ENCODE assay signal across 8 mouse cellular contexts in the genomic region with DNA sequence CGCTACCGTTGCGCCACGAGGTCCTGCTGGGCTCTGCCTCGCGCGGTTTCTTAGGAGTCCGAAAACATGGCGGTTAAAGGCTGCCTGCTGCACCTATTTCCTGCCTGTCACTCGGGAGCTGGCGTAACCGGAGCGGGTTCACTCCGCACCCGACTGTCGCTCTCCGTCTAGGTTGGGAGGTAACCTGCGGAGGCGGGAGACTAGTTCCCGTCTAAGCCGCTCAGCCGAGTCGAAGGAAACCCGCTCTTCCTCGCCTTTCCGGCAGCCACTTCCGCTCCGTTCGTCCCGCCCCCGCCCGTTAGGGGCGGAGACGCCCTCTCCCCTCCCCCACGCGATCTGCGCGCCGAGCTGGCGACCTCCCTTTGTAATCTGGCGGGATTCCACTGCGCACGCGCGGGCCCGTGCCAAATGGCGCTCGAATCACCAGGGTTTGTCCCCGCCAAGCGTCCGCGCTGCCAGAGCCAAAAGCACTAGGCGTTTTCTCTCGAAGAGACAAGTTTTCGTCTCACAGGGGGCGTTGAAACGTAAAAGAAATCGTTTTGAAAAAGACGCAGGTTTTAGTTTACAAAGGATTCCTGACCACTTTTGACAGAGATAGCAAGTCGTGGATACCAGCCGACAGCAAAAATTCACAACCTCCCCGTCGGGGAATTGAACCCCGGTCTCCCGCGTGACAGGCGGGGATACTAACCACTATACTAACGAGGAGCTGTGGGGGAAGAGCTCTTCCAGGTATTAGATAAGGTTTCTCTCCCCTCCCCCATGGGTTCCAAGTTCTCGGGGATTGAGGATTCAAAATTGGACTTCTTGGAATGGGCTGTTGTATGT. TPM values are rescaled to one million over a fixed set of nuclear protein-coding genes. Genes with fewer than 3 reads are reported as not detected.
DNase-seq lines count a peak whose midpoint lies in the region; ATAC-seq lines count a peak whose summit lies in the region.

No protein-coding gene starts in this region.

- peak; percentile 100 for DNase-seq in adrenal gland, adult (ENCODE audit: inconsistent age in 2 of 2, low spot score in 1 of 2)
- peak; percentile 98 for DNase-seq in embryo, embryonic 10.5 days (ENCODE audit: low spot score)
- DNase-seq in gastrocnemius, postnatal 25 days = peak; percentile 98
- peak; percentile 100 for DNase-seq in intestine, embryonic 14.5 days (ENCODE audit: low spot score)
- peak; percentile 98 for DNase-seq in left cerebral cortex, postnatal 14 days (ENCODE audit: low spot score in 2 of 2)
- peak; percentile 98 for DNase-seq in mesoderm, embryonic 11.5 days (ENCODE audit: low read depth, low spot score)
- DNase-seq in right cerebral cortex, postnatal 36 days (ENCODE audit: low spot score in 2 of 2) = peak; percentile 93 to 94
- DNase-seq in yolk sac, embryonic 10.5 days (ENCODE audit: low spot score) = peak; percentile 99

- no peaks in the 10 kb centered on the region for H3K9me3 ChIP-seq in intestine, embryonic 14.5 days (ENCODE audit: control insufficient read depth, low read length)

- WGBS in intestine, embryonic 14.5 days = under 1% methylated on average over 69 of the region's 69 CpGs

- peak; percentile 87 for ATAC-seq in intestine, embryonic 14.5 days (replicated peaks; ENCODE audit: low FRiP score, low TSS enrichment, low read depth)

- peak overlapping the region; percentile 53 for H3K4me3 ChIP-seq in intestine, embryonic 14.5 days (ENCODE audit: low read depth, low read length)

- peak overlapping the region; percentile 74 for H3K9ac ChIP-seq in intestine, embryonic 14.5 days (ENCODE audit: low read length)

- H3K27ac ChIP-seq in intestine, embryonic 14.5 days (ENCODE audit: low read depth) = peak overlapping the region; percentile 99

- H3K27me3 ChIP-seq in intestine, embryonic 14.5 days (replicated peaks; ENCODE audit: control insufficient read depth, insufficient read depth, low read length) = no peaks in the 10 kb centered on the region

- no peaks in the 10 kb centered on the region for H3K36me3 ChIP-seq in intestine, embryonic 14.5 days (ENCODE audit: control insufficient read depth, insufficient read depth, low read length)

- peaks cover 25% of the 10 kb centered on the region for H3K4me1 ChIP-seq in intestine, embryonic 14.5 days (replicated peaks; ENCODE audit: control insufficient read depth, insufficient read depth, low read length)

- H3K4me2 ChIP-seq in intestine, embryonic 14.5 days (ENCODE audit: low read length) = peak overlapping the region; percentile 70

- intact Hi-C loops in left cerebral cortex, postnatal 14 days (cut with DNase I) = no loop called here

RNA-seq across cellular contexts. Expression of a gene that starts 0.6 kb away (rescaled TPM):
- 10 to 100 TPM; 43.5 to 46.7 TPM for total RNA-seq in gastrocnemius, postnatal 25 days (2021)
- polyA plus RNA-seq in intestine, embryonic 14.5 days (2014; fragmentation: Nextera tagmentation; extraction: Ambion mirVana) = 219 TPM in 2 replicates
- total RNA-seq in left cerebral cortex, postnatal 14 days (2021) = 10 to 100 TPM; 32.1 to 35.0 TPM

RNA-seq across cellular contexts. Expression of a gene that starts 57.8 kb away (rescaled TPM):
- 1,000 to 10,000 TPM; 1,149 to 1,195 TPM for total RNA-seq in gastrocnemius, postnatal 25 days (2021)
- polyA plus RNA-seq in intestine, embryonic 14.5 days (2014; fragmentation: Nextera tagmentation; extraction: Ambion mirVana) = 555 and 608 TPM in 2 replicates
- total RNA-seq in left cerebral cortex, postnatal 14 days (2021) = 100 to 1,000 TPM; 590 to 599 TPM

Comparison
In these comparisons a context has a peak if more than half of its experiments do, and no peak if none do; other contexts are left out.
1. Peak in every context shown above with its lines: DNase-seq, ATAC-seq, H3K4me3 ChIP-seq and H3K27ac ChIP-seq.